Mouse (Mus musculus) megakaryocyte, embryonic 14.5 days (primary cell): ENCODE measurements around the gene Cald1. TPM values are rescaled to one million over a fixed set of nuclear protein-coding genes. Genes with fewer than 3 reads are reported as not detected.

Experiments
- H3K27me3 ChIP-seq: replicated peaks from 2 replicates; pipeline ENCODE3; 2012; ENCODE audit warnings: inconsistent platforms
- H3K36me3 ChIP-seq: replicated peaks from 2 replicates; pipeline ENCODE3; 2012; ENCODE audit warnings: low read length, inconsistent platforms, mixed read lengths
- H3K4me1 ChIP-seq: 2 replicates; pipeline ENCODE4 v1.6.1; 2012; ENCODE audit warnings: inconsistent platforms
- H3K4me3 ChIP-seq: replicated peaks from 2 replicates; pipeline ENCODE3; 2012; ENCODE audit warnings: moderate library complexity, mild to moderate bottlenecking, inconsistent platforms
- H3K9me3 ChIP-seq: 2 replicates; pipeline ENCODE4 v1.6.1; 2012; ENCODE audit warnings: inconsistent platforms
- FLI1 ChIP-seq: IDR thresholded peaks from 2 replicates; pipeline ENCODE4 v1.6.1; 2012; ENCODE audit warnings: low read length, inconsistent platforms, mixed read lengths
- GATA1 ChIP-seq: IDR thresholded peaks from 3 replicates; pipeline ENCODE4 v1.6.1; 2012; ENCODE audit warnings: mixed read lengths, low read length, inconsistent platforms, borderline replicate concordance
- polyA plus RNA-seq: library from polyadenylated mRNA; stranded (reverse); fragments of >175 nt; gene quantifications from 2 replicates; pipeline ENCODE4 v1.2.3, GENCODE M21; 2012; ENCODE audit warnings: low replicate concordance; ENCODE audit not compliant: insufficient read depth

Gene Cald1
- polyA plus RNA-seq, 1 experiment = 42.3 TPM

- TF ChIP-seq FLI1 = no peak
- no peak for TF ChIP-seq GATA1
- no peaks in the 10 kb centered on the region for H3K9me3 ChIP-seq
- no peaks in the 10 kb centered on the region for H3K36me3 ChIP-seq
- H3K27me3 ChIP-seq = no peaks in the 10 kb centered on the region
- H3K4me1 ChIP-seq = peaks cover 66% of the 10 kb centered on the region
- peak overlapping the region; percentile 88 for H3K4me3 ChIP-seq
These were observed 11.9 kb downstream of the Cald1 start for GRCm38 (mm10) chr6:34609892-34610829.

- no peaks in the 10 kb centered on the region for H3K36me3 ChIP-seq
- H3K9me3 ChIP-seq = no peaks in the 10 kb centered on the region
- TF ChIP-seq GATA1 = no peak
- no peak for TF ChIP-seq FLI1
- H3K27me3 ChIP-seq = no peaks in the 10 kb centered on the region
- H3K4me3 ChIP-seq = no peak overlapping the region
- peaks cover 50% of the 10 kb centered on the region for H3K4me1 ChIP-seq
These were observed 14.8 kb downstream of the Cald1 start for GRCm38 (mm10) chr6:34613122-34613521.

GRCm38 (mm10) chr6:34615419-34615818 is 17.1 kb downstream of the Cald1 start:
- TF ChIP-seq FLI1 (no peak), GATA1 (no peak)
- Histone ChIP-seq H3K4me3 (no peak overlapping the region), H3K4me1 (peaks cover 36% of the 10 kb centered on the region), H3K27me3 (no peaks in the 10 kb centered on the region), H3K36me3 (no peaks in the 10 kb centered on the region), H3K9me3 (no peaks in the 10 kb centered on the region)

- no peaks in the 10 kb centered on the region for H3K36me3 ChIP-seq
- peaks cover 13% of the 10 kb centered on the region; the same call in 1 of the 2 replicates for H3K4me1 ChIP-seq
- H3K27me3 ChIP-seq = no peaks in the 10 kb centered on the region
- H3K4me3 ChIP-seq = no peak overlapping the region
- no peaks in the 10 kb centered on the region for H3K9me3 ChIP-seq
- TF ChIP-seq FLI1 = no peak
- TF ChIP-seq GATA1 = no peak
These were observed 21.2 kb downstream of the Cald1 start for GRCm38 (mm10) chr6:34619494-34619893.

GRCm38 (mm10) chr6:34620242-34620641 is 21.9 kb downstream of the Cald1 start:
- H3K27me3 ChIP-seq = no peaks in the 10 kb centered on the region
- no peak for TF ChIP-seq GATA1
- TF ChIP-seq FLI1 = no peak
- H3K4me3 ChIP-seq = no peak overlapping the region

GRCm38 (mm10) chr6:34622865-34623264 is 24.6 kb downstream of the Cald1 start:
- no peaks in the 10 kb centered on the region for H3K36me3 ChIP-seq
- H3K4me3 ChIP-seq = no peak overlapping the region
- no peak for TF ChIP-seq FLI1
- no peak for TF ChIP-seq GATA1
- H3K27me3 ChIP-seq = no peaks in the 10 kb centered on the region
- H3K9me3 ChIP-seq = no peaks in the 10 kb centered on the region
- peaks cover 18% of the 10 kb centered on the region for H3K4me1 ChIP-seq

More at GRCm38 (mm10) chr6:34620242-34620641, 21.9 kb downstream of the Cald1 start:
- Histone ChIP-seq H3K36me3 (no peaks in the 10 kb centered on the region), H3K4me1 (peaks cover 15% of the 10 kb centered on the region), H3K9me3 (no peaks in the 10 kb centered on the region)

GRCm38 (mm10) chr6:34623290-34623689 is 25.0 kb downstream of the Cald1 start:
- Histone ChIP-seq H3K9me3 (no peaks in the 10 kb centered on the region), H3K36me3 (no peaks in the 10 kb centered on the region), H3K4me3 (no peak overlapping the region)

GRCm38 (mm10) chr6:34624536-34624935 is 26.2 kb downstream of the Cald1 start:
- Histone ChIP-seq H3K4me3 (no peak overlapping the region), H3K36me3 (no peaks in the 10 kb centered on the region), H3K4me1 (peaks cover 17% of the 10 kb centered on the region), H3K9me3 (no peaks in the 10 kb centered on the region), H3K27me3 (no peaks in the 10 kb centered on the region)
- TF ChIP-seq FLI1 = no peak
- TF ChIP-seq GATA1 = no peak

More at GRCm38 (mm10) chr6:34623290-34623689, 25.0 kb downstream of the Cald1 start:
- Histone ChIP-seq H3K27me3 (no peaks in the 10 kb centered on the region), H3K4me1 (peaks cover 22% of the 10 kb centered on the region)
- TF ChIP-seq FLI1 (no peak), GATA1 (no peak)

GRCm38 (mm10) chr6:34626586-34627245 is 28.4 kb downstream of the Cald1 start:
- Histone ChIP-seq H3K4me3 (no peak overlapping the region), H3K4me1 (peaks cover 12% of the 10 kb centered on the region), H3K27me3 (peaks cover 2% of the 10 kb centered on the region), H3K9me3 (no peaks in the 10 kb centered on the region), H3K36me3 (no peaks in the 10 kb centered on the region)
- no peak for TF ChIP-seq GATA1
- TF ChIP-seq FLI1 = no peak

GRCm38 (mm10) chr6:34628131-34628530 is 29.8 kb downstream of the Cald1 start:
- no peak for TF ChIP-seq FLI1
- TF ChIP-seq GATA1 = no peak
- H3K36me3 ChIP-seq = no peaks in the 10 kb centered on the region
- H3K27me3 ChIP-seq = peaks cover 2% of the 10 kb centered on the region
- peaks cover 9% of the 10 kb centered on the region for H3K4me1 ChIP-seq
- H3K9me3 ChIP-seq = no peaks in the 10 kb centered on the region
- no peak overlapping the region for H3K4me3 ChIP-seq
